In genomic region chr13:51921550-51921949, GRCm38 (mm10) we compare ENCODE assay signal across 14 mouse cellular contexts.
DNase-seq lines count a peak whose midpoint lies in the region; ATAC-seq and TF ChIP-seq lines count a peak whose summit lies in the region.
"Had no signal": no experiment of that assay in that cellular context is flagged by ENCODE, and none has a peak within 500 bp of the region (broad histone marks: within the 10 kb centered on the region; RNA-seq: fewer than 3 reads in every experiment).

No protein-coding gene starts in this region.

- TF ChIP-seq CTCF in stomach, postnatal 0 days (IDR thresholded peaks at IDR 0.05; ENCODE audit: low read depth): no peak

- no peak for ATAC-seq in stomach, embryonic 14.5 days (ENCODE audit: insufficient number of reproducible peaks, insufficient read depth, low FRiP score, low read depth)
- ATAC-seq in stomach, postnatal 0 days (ENCODE audit: low FRiP score, low TSS enrichment): no peak
- no peak for ATAC-seq in hindbrain, embryonic 14.5 days (ENCODE audit: low FRiP score)
- no peak for ATAC-seq in neural tube, embryonic 13.5 days (ENCODE audit: low read depth)

- H3K4me2 ChIP-seq in stomach, embryonic 14.5 days (replicated peaks; ENCODE audit: low read depth, low read length): no peak overlapping the region
- H3K4me2 ChIP-seq in stomach, postnatal 0 days (replicated peaks; ENCODE audit: low read depth): no peak overlapping the region
- H3K4me2 ChIP-seq in hindbrain, embryonic 14.5 days (replicated peaks): no peak overlapping the region
- H3K4me2 ChIP-seq in neural tube, embryonic 13.5 days: no peak overlapping the region
- H3K4me2 ChIP-seq: heart, embryonic 13.5 days had no signal

- 50% methylated on average over 5 of the region's 5 CpGs for WGBS in stomach, embryonic 14.5 days
- WGBS in stomach, postnatal 0 days: 62% methylated on average over 5 of the region's 5 CpGs
- 14% methylated on average over 5 of the region's 5 CpGs for WGBS in hindbrain, embryonic 14.5 days
- 23% methylated on average over 5 of the region's 5 CpGs for WGBS in neural tube, embryonic 13.5 days

- H3K36me3 ChIP-seq in stomach, embryonic 14.5 days (ENCODE audit: control insufficient read depth, insufficient read depth, low read length): no peaks in the 10 kb centered on the region
- H3K36me3 ChIP-seq in stomach, postnatal 0 days (ENCODE audit: control insufficient read depth, insufficient read depth, low read length): no peaks in the 10 kb centered on the region
- no peaks in the 10 kb centered on the region for H3K36me3 ChIP-seq in hindbrain, embryonic 14.5 days (replicated peaks; ENCODE audit: control insufficient read depth, insufficient read depth)
- no peaks in the 10 kb centered on the region for H3K36me3 ChIP-seq in neural tube, embryonic 13.5 days
- H3K36me3 ChIP-seq: heart, embryonic 13.5 days had no signal

- no peak overlapping the region for H3K9ac ChIP-seq in stomach, embryonic 14.5 days (replicated peaks; ENCODE audit: low read depth, low read length)
- H3K9ac ChIP-seq in stomach, postnatal 0 days (ENCODE audit: low read length): no peak overlapping the region
- H3K9ac ChIP-seq in hindbrain, embryonic 14.5 days: no peak overlapping the region
- no peak overlapping the region for H3K9ac ChIP-seq in neural tube, embryonic 13.5 days
- H3K9ac ChIP-seq: heart, embryonic 13.5 days; liver, embryonic 14.5 days had no signal

- 0 out of 2 replicates have a peak, but pooled peaks cover 3% of the 10 kb centered on the region for H3K27me3 ChIP-seq in stomach, embryonic 14.5 days (ENCODE audit: control insufficient read depth, insufficient read depth, low read length)
- no peaks in the 10 kb centered on the region for H3K27me3 ChIP-seq in stomach, postnatal 0 days (ENCODE audit: control insufficient read depth, insufficient read depth, low read length)
- H3K27me3 ChIP-seq in hindbrain, embryonic 14.5 days (ENCODE audit: control insufficient read depth, insufficient read depth, low read length): 0 out of 2 replicates have a peak, but pooled peaks cover 4% of the 10 kb centered on the region
- H3K27me3 ChIP-seq in neural tube, embryonic 13.5 days: peaks cover 56% of the 10 kb centered on the region

- peak overlapping the region; percentile 29 for H3K27ac ChIP-seq in stomach, embryonic 14.5 days (ENCODE audit: low read length)
- H3K27ac ChIP-seq in stomach, postnatal 0 days (replicated peaks): no peak overlapping the region
- H3K27ac ChIP-seq in hindbrain, embryonic 14.5 days: peak overlapping the region; percentile 68
- H3K27ac ChIP-seq in neural tube, embryonic 13.5 days (replicated peaks): peak overlapping the region; percentile 84
- H3K27ac ChIP-seq: heart, embryonic 13.5 days; liver, embryonic 14.5 days had no signal

- DNase-seq in embryo, embryonic 11 days: peak; percentile 40
- DNase-seq in embryo, embryonic 10.5 days (ENCODE audit: low spot score): no peak
- DNase-seq in stomach, postnatal 0 days (ENCODE audit: low spot score): no peak
- no peak for DNase-seq in hindbrain, embryonic 14.5 days (ENCODE audit: low spot score)
- no peak for DNase-seq in gastrocnemius, postnatal 25 days
- no peak for DNase-seq in adrenal gland, postnatal 25 days
- DNase-seq: adrenal gland, postnatal 10 days; gastrocnemius, postnatal 14 days; layer of hippocampus, adult 9-11 months; lung, postnatal 10 days had no signal

- no peak overlapping the region for H3K4me3 ChIP-seq in stomach, embryonic 14.5 days (ENCODE audit: low read depth, low read length)
- no peak overlapping the region for H3K4me3 ChIP-seq in stomach, postnatal 0 days (ENCODE audit: low read depth, low read length)
- H3K4me3 ChIP-seq in hindbrain, embryonic 14.5 days (replicated peaks; ENCODE audit: low read length): no peak overlapping the region
- no peak overlapping the region for H3K4me3 ChIP-seq in neural tube, embryonic 13.5 days
- H3K4me3 ChIP-seq: heart, embryonic 13.5 days had no signal

- no peak for TF ChIP-seq EP300 in stomach, postnatal 0 days (optimal IDR thresholded peaks at IDR 0.05)

- peaks cover 34% of the 10 kb centered on the region for H3K4me1 ChIP-seq in stomach, embryonic 14.5 days (ENCODE audit: control insufficient read depth, insufficient read depth, low read length)
- peaks cover 5% of the 10 kb centered on the region for H3K4me1 ChIP-seq in stomach, postnatal 0 days (replicated peaks; ENCODE audit: control insufficient read depth, insufficient read depth)
- peaks cover 51% of the 10 kb centered on the region for H3K4me1 ChIP-seq in hindbrain, embryonic 14.5 days (replicated peaks; ENCODE audit: control insufficient read depth, insufficient read depth, low read length)
- H3K4me1 ChIP-seq in neural tube, embryonic 13.5 days (replicated peaks): peaks cover 57% of the 10 kb centered on the region

- no peaks in the 10 kb centered on the region for H3K9me3 ChIP-seq in stomach, embryonic 14.5 days (ENCODE audit: control insufficient read depth, low read depth, low read length)
- H3K9me3 ChIP-seq in stomach, postnatal 0 days (ENCODE audit: control insufficient read depth, low read length): no peaks in the 10 kb centered on the region
- no peaks in the 10 kb centered on the region for H3K9me3 ChIP-seq in hindbrain, embryonic 14.5 days (ENCODE audit: control insufficient read depth, low read length)
- no peaks in the 10 kb centered on the region for H3K9me3 ChIP-seq in neural tube, embryonic 13.5 days
- H3K9me3 ChIP-seq: heart, embryonic 13.5 days had no signal
